Mouse (Mus musculus) cerebellum, adult 18-20 months (tissue): ENCODE results near the gene Dusp1.

Source experiments
- DNase-seq, 2 experiments: peaks; one replicate each; pipeline ENCODE4 v3.0.0; 2021

Gene Dusp1

DNA sequence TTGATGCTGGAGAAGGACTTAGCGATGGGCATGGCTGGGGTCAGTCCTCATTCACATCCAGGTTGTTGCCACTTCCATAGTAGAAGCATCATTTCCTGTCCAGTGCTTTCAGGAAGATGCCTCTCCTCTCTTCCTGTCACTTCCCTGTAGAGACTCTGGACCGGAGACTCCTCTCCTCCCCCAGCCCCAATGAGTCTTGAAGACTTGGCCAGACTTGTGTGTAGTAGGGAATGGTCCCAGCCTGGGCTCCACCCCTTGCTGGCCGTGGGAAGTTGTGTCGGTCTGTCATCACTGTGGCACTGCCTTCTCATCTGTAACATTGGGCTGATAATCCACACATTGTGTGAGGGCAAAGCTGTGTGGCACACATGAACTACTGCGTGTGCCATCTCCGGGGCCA, 21.7 kb upstream of the Dusp1 start:
- DNase-seq = no peak

DNA sequence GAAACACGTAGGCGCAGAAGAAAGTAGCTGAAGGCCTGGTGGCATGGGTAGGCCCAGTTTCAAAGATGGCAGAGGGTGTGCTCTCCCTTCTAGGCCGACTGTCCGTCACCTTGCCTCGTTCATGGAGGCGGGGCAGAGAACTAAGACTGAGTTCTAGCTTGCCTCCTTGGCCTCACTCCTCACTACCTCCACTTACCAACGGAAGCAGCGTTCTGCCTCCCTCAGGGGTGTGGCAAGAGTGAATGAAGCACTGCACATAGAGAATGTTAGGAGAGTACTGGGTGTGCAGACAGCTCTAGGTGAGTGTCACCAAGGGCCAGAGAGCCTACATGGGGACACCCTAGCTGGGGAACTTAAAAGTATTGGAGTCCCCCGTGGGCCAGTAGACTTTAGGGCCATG, 21.1 kb upstream of the Dusp1 start:
- no peak for DNase-seq

DNA sequence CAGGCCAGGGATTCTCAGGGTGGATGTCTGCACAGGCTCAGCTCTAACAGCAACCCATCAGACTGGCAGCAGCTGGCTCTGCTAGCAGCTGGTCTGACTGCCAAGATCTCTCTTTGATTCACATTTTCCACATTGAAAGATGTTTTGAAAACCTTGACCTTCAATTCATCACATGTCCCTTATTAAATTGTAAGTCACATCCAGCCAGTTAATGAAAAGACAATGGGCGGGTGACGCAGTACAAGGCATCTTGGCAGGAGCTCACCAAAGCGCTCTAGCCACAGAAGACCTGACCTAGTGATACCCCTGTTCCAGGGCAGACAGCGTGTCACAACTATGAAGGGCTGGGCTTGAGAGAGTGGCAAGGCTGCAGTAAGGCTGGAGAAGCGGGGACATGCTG, 20.4 kb upstream of the Dusp1 start:
- no peak for DNase-seq

DNA sequence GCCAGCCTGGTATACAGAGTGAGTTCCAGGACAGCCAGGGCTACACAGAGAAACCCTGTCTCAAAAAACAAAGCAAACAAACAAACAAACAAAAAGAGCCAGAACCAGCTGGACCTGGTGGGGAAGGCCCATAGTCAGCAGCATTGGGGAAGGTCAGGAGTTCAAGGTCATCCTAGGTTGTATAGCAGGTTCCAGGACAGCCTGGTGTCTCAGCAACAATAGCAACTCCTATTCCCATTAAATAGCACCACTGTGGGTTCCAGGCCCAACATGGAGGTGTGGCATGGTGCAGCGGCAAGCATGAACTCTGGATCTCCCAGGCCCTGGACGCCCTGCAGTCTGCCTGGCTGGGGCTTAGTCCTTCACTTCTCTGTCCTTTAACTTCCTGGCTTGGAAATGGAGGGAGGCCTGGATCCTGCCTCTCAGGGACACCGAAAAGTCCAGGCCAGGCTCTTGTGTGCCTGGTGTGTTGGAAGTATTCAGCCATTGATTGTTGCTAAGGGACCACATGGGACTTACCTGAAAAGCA, 19.0 kb upstream of the Dusp1 start:
- no peak for DNase-seq

DNA sequence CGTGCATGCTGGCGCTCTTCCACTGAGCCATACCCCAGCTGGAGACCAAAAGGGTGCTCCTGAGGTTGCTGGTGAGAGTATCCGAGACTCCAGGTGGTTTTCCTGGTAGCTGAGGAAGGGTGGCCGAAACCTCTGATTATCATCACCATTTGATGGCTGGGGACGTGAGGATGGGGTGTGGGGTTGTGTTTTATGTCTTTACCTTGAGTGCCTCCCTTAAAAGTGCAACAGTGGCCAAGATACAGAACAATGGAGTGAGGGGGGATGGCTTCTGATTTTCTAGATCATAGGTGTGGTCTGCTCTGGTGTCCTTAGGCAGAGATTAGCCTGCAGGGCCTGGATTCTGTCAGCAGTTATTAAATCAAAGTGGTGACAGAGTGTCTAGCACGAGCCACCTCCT, 17.5 kb upstream of the Dusp1 start:
- no peak for DNase-seq

DNA sequence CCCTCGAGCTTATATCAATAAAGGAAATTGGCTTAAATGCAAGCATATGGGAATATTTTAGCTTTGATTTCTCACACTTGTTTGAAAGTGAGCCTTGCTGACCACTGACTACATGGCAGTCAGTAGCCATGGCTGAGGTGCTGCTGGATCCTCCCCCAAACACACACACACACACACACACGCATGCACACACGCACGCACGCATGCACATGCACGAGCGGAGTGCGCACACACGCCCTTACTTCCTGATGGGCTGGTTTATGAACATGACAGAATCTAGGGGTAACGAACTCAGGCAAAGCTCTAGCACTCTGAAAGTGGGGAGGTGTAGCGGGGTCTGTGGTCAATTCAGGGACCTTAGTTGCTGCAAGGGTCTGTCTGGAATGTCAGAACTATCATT, 16.8 kb upstream of the Dusp1 start:
- DNase-seq = no peak

DNA sequence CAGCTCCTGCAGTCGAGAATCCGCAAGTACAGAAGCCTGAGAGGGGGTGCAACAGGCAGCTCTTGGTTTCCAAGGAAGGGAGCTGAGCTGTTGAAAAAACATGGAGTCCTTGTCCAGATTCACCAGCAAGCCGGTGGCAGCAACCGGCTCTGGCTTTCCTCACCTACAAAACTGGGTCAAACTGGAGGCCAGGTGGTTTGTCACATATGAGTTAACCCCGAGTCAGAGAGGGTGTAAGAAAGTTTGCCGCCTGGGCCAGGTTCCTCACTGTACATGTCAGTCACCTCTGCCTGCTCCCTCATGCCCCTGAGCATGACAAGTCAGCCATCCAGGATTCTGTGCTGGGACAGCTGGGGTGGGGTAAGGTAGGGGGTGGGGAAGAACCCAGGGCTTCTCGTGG, 16.2 kb upstream of the Dusp1 start:
- no peak for DNase-seq

DNA sequence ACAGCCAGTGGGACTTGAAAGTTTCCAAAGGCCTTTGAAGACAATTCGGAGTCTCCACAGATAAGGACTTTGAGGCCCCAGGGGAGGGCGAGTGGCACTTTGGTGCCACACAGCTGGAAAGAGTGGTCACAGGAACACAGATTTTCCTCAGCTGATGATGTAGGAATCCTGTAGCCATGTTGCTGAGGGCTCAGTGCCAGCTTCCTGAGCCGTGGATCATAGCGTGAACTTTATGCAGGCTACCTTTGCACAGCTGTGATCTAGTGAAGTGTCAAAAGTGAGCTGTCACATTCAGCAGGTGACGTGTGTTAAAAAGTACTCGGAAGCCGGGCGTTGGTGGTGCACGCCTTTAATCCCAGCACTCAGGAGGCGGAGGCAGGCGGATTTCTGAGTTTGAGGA, 15.4 kb upstream of the Dusp1 start:
- no peak for DNase-seq

DNA sequence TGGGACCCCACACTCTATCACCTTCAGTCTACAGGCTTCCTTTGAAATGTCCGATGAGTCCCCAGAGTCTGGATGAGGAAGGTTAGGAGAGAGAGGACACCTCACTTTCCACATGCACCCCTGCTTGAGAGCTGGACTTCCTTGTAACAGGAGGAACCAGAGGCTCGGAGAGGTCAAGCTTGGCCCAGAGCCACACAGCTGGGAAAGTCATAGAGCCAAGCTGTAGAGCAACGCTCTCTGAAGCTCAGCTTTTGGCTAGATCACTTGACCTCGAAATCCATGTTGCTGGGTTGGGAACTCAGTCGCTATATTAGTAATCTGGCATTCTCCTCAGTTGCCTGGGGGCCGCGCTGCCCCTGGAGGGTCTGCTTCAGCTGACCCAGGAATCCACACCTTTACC, 14.9 kb upstream of the Dusp1 start:
- DNase-seq = peak in 1 of 2 experiments; percentile 27

DNA sequence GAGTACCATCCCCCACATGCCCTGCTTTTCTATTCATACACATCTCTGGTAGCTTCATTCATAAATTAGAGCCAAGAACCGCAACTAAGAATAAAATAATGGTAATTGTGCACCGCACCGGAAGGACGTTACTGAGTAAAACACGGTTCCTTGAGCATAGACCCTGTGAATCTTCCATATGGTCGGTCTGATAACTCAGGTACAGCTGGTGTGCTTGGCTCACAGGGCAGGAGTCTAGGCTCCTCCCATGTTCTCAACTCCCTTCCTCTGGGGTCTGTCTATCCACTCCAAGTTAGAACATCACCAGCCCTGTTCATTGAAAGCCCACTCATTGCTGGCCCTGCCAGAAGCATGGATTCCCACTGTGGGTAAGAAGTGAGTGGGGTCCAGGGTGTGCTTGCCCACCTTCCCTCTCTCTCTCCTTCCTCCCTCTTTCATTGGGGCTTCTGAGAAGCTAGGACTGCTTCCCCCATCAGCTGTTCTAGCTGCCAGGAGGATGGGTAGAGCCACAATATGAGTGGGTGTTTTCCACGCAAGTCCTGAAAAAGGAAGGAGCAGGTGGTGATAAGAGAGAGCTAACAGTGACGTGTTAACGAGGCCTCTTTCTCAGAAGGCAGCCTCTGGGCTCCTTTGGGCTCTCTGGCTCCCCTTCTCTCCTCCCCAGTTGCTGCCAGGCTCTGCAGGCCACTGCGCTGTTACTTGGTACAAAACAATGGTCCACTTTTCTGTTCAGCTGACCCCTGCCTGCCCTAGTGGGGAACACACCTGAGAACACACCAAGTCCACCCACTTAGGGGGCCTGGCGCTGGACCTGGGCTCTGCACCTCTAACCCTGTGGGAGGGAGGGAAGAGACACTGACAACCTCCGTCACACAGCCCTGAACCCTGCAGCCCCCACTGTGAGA, 14.1 kb upstream of the Dusp1 start:
- DNase-seq = no peak

DNA sequence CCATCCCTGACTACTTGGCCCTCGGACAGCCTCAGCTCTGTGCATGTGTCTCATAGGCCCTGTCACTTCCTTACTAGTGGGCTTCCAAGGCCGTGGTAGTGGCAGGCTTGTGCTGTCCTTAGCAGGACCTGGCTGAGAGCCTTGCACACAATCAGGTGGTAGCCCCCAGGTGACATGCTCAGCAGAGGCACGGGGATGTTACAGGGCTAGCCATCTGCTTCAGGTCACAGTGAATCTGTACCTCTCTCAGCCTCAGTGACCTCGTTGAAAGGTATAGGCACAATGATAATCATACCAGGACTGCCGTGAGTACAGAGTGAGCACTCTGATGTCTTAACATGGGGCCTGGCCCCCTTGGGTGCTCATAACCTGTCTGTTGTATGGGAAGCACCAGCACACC, 12.8 kb upstream of the Dusp1 start:
- no peak for DNase-seq

DNA sequence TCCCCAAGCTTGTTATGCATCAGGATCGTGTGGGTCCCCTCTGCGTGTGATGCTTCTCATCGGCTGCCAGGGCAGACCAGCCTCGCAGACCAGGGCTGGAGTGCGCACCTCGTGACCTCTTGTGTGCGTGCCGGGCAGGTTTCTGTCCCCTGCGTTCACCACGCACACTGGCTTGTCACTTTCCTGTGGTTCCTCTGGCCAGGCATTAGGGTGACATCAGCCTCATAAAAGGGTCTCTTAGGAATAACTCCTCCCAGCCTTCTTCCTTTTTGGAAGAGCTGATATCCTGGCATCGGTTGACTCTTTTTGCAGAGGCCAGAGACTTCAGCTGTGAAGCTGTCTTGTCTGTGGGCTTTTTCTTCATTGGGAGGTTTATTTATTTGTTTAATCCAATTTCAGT, 12.2 kb upstream of the Dusp1 start:
- DNase-seq = no peak

DNA sequence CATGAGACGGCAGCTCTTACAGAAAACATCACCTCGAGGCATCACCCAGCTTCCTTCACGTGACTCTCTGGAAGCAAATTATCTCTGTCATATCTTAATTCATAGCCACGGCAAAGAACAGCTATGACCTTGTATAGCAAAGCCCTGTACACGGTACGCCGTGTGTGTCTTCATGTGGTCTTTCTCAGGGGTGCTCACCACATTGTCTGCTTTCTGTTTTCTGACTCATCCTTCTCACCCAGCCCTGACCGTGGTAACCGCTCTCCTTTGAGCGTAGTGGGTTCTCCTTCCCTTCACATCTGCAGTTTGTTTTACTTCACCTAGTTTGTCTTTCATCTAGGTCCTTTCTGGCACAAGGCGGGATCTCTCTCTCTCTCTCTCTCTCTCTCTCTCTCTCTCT, 10.3 kb upstream of the Dusp1 start:
- no peak for DNase-seq

DNA sequence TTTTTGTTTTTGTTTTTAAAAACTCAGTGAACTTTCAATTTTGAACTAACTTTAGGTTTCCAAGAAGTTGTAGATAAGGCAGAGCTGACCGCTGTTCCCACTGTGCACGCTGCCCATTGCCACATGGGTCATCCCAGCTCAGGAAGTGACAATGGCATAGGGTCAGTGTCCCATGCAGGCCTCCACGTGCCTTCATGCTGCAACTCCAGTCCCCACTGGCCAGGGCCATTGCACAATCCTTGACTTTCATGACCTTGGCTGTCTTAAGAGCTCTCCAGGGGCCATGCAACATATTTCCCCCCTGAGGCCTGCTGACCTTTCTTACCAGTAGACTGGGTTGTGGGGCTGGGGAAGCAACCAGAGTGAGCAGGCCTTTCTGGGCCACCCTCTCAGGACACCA, 9.4 kb upstream of the Dusp1 start:
- DNase-seq = no peak

DNA sequence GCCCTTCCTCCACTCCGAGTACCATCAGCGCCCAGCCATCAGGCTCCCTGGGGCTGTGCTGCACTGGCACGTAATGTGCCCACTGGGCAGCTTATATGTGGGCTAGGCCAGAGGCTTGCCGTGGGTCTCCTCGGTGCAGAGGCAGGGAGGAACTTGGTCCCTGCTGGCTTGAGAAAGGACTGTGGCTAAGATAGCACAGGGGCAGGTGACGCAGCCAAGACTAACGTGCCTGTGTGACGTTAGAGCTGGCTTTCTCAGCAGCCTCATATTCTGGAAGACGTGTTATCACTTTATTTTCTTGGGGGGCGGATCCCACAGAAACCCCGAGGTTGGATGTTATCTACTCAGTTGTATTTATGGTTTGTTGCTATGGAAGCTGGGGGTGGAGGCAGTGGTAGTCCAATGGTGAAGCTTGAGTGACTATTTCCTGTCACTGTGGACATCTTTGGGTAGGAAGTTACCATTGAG, 8.8 kb upstream of the Dusp1 start:
- DNase-seq = no peak

DNA sequence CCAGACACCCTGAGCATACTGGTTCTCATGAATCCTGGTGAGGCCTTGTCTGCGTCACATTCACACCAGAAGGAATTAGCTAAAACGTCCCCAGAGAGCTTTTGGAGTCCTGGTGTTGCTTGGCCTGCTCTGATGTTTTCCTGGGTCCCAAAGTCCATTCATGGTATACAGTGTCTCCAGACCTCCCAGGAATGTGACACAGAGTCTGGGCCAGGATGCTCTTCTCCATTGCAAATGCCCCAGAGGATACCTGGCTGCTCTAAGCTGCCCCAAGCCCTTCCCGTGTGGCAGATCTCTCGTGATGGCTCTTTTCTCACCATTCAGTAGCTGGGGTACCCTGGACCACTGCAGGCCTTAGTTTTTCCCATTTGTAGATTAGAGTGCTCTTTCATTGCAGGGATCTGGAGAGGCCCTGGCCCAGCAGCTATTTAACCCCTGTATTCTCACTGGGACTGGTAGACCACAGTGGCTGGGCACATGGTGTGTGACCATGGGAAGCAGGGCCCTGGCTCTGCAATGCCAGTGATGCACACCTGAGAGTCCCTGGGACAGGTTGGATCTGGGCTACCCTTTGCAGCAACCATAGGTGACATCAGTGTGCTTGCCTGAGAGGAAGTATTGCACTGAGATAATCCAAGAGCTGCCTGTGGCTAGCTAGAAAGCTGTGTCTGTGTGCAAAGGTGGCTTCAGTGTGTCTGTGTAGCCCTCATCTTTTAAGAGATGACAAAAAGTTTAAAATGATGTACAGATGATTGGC, 7.8 kb upstream of the Dusp1 start:
- no peak for DNase-seq

DNA sequence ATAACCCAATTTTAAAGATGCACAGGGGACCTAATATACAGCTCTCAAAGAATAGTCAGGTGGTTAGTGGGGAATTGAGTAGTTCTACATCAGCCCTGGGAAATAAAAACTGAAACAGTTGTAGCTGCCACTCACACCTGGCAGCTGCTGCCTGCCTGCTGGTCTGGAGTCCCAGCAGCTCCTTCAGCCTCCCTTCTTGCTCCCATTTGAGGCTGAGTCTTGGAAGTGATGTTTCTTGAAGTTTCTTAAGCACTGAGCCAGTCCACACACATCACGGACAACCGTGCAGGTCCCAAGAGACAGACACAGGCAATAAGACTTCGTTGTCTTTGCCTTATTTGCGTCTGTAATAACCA, 5.9 kb upstream of the Dusp1 start:
- DNase-seq = no peak

DNA sequence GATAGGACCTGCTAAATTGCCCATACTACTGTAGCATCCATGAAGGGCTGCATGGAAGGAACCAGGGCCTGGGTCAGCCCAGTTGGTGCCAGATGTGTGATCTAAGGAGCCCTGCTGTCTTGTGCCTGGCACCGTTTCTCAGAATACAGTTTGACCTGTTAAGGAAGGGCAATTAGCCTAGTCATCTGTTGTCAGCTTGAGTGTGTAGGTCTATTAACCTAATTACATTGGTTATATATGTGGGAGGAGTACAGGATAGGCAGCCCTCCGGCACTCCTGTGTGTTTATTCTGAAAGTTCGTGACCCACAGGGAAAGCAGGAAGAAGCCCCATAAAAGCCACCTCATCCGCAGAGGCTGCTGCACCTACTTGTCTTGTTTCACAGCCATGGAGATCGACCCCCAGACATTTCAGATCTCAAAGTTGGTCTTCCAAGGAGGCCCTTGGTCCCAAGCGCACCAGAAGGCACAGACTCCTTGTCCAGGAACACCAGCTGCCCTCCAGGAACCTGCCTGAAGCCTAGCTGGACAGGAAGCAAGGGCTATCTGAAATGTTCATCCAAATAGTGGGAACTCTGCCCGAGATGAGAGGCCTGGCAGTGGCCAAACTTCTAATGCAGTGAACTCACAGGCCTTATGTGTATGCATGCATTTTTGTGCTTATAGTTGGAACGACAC, 5.4 kb upstream of the Dusp1 start:
- peak; percentile 55 to 65 for DNase-seq

DNA sequence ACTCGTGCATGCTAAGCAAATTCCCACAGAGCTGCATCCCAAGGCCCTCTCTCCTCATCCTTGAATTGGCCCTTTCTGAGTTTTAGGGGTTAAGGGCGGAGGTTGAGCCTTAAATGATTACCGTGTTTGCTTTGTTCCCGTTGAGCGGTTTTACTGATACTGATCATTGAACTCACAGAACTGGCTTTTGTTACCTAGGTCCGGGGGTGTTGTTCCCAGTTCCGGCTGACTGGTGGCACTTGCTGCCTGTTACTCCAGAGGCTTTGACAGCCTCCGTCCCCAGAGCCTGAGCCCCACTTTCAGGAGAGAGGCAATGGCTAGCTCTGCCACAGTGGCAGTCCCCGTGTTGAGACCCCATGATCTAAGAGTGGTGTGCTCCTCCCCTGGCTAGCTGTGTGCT, 2.5 kb upstream of the Dusp1 start:
- no peak for DNase-seq

DNA sequence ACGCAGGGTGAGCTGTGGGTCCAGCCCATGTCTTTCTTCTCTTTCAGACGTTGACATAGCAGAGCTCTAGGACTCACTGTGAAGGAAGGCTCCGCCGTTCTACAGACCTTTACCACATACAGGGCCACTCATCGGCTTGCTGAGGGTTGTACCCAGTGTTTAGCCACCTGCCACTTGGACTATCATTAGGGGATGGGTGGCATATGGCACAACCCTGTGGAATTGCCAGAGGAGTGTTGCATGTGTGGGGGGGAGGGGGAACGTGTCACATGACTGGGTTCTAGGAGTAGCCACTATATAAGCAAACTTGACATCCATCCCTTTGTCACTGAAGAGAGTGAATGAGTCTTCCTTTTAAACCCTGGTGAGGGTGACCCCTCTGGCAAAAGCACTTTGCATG, 1.5 kb upstream of the Dusp1 start:
- DNase-seq = peak; percentile 65 to 72

DNA sequence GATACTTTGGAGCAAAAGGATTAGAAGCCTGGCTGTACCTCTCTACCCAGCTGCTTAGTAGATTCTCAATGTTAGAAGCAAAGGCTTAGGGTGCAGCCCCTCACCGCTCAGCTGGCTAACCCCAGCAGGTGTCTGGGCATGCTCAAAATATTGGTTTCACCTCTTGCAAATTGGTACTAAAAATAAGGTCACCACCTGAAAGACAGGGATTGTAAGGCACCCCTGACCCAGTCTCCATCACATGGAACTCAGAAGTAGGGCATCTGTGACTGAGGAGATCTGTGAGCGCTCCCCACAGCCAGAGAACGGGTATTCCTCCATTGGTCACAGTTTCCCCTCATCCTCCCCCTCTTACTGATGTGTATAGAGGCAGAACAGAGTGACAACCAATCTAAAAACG, 364 bp upstream of the Dusp1 start:
- no peak for DNase-seq

DNA sequence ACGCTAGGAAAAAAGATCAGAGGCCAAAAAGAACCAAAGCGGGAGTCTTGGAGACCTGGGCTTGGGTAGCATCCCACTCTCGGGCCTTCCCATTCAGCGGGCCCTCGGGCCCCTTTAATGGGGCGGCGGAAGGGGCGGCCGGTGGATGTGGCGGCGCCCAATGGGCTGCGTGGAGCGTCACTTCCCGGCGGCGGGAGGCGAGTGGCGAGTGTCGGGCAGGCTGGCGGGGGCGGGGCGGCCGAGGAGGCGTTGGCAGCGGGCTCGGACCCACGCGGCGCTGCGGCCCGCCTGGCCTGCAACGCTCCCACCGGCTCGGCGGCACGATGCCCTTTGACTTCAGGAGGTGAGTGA, 663 bp downstream of the Dusp1 start, which contains the start of gene Ergic1:
TSS of gene Ergic1 (plus strand) at position 200 of the 351 bp plus-strand sequence.
- peak; percentile 96 to 97 for DNase-seq

DNA sequence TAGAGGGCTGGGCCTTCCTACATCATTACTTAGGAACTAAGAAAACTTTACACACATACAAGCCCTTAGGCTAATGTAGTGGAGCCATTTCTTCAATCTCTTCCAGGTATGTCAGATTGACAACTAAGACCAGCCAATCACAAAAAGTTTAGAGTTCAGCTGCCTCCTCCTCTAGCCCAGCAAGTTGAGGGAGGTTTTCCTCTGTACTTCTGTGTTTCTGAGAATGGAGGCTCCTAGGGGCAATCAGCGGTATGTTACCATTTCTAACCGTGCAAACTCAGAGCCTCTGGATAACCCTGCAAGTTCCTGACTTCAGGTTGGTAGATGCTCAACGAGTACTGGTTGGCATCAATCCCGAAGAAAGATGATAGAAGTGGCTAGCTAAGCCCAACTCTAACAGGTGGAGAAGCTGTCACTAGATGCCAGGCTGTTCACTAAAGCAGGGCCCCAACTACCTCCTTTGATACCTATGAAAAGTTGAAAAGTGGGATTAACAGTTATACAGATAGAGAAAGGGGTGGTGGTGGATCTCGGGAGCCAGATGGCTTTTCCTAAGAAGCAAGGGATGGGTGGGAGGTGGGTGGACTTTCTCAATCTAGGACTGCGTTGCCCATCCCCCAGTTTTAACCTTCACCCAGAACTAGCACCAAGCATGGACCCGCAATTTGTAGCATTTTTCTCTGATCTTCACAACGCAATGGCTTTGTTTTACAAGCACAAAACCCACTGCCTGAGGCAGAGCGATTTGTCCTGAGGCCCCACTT, 1.2 kb downstream of the Dusp1 start:
- DNase-seq = no peak
